Mouse (Mus musculus): ENCODE data around the gene Baiap2. TPM values are rescaled to one million over a fixed set of nuclear protein-coding genes. Genes with fewer than 3 reads are reported as not detected.

Gene Baiap2
- total RNA-seq, 2 experiments from 2014 or later, result 1.8 to 2.6 TPM

GRCm38 (mm10) chr11:120030145-120030901 lies 87.8 kb downstream of the Baiap2 start:
- DNase-seq, result no peak
- intact Hi-C loops (cut with DNase I), result loop anchor here (2.0 kb wide), 2 partner anchors 34 to 70 kb away; no protein-coding TSS in a partner anchor

DNA sequence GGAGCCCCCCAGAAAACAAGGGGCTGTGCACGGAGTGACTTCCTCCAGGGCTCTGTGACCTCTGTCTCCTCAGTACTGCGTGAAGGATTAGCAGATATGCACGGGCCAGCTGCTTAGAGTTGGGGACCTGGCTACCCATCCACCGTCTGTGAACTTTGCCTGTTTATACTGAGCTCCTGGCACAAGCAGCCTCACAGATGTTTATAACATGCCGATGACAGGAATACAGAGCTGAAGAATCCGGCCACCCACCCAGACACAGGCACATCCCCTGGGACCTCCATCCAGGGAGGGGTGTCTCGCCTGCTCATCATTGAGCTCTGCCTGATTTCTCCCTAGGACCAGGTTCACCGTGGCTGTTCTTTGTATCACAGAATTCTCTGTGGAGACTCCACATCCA lies 89.5 kb downstream of the Baiap2 start:
- intact Hi-C loops (cut with DNase I), result no loop called here
- DNase-seq, result no peak

DNA sequence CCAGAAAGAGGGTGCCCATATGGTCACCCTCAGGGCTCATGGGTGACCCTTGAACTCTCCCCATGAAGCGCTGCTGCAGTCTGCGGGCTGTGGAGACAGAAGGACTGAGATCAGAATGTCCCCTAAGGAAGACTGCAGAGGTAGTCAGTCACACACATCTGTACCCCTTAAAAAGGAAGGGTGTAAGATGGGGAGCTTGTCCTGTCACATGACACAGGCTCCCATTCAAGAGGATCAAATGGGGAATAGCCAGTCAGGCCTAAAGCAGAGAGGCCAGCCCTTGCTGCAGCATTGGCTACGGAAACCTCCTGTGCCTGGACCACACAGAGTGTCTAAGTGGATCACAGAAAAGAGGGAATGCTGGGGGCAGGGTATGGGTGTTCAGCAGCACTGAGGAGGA lies 90.9 kb downstream of the Baiap2 start:
- no peak for DNase-seq
- intact Hi-C loops (cut with DNase I), result no loop called here

DNA sequence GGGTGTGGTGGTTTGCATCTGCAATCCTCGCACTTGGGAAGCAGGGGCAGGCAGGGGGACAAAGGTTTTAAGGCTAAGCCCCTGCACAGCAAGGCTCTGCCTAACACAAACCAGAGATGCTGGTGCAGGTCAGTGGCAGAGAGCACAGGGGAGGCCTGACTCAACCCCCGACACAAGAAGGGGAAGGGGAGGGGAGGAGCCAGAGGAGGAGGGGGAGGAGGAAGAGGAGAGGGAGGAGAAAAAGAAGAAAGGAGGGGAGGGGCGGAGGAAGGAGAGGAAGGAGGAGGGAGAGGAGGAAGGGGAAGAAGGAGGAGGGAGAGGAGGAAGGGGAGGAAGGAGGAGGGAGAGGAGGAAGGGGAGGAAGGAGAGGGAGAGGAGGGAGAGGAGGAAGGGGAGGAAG lies 91.7 kb downstream of the Baiap2 start:
- intact Hi-C loops (cut with DNase I), result no loop called here
- no peak for DNase-seq

DNA sequence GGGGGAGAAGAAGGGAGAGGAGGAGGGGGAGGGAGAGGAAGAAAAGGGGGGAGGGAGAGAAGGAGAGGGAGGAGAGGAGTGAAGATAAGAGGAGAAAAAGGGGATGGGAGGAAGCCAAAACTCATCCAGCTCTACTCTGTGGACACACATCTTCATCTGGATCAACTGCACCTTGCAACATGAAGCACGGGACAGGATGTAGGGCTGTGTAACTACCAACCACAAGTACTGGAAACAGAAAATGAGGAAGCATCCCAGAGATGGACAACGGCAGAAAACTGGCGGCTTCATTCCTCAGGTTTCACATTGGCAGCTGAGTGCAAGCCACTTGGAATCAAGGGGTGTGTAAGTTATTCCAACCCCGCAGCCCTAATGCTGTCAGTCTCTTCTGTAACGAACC lies 92.2 kb downstream of the Baiap2 start:
- intact Hi-C loops (cut with DNase I), result no loop called here
- no peak for DNase-seq

GRCm38 (mm10) chr11:120039581-120039980 lies 97.0 kb downstream of the Baiap2 start:
- intact Hi-C loops (cut with DNase I), result no loop called here
- no peak for DNase-seq

- DNase-seq, result no peak
- intact Hi-C loops (cut with DNase I), result no loop called here
Observed at GRCm38 (mm10) chr11:120040440-120040839, 97.9 kb downstream of the Baiap2 start.

DNA sequence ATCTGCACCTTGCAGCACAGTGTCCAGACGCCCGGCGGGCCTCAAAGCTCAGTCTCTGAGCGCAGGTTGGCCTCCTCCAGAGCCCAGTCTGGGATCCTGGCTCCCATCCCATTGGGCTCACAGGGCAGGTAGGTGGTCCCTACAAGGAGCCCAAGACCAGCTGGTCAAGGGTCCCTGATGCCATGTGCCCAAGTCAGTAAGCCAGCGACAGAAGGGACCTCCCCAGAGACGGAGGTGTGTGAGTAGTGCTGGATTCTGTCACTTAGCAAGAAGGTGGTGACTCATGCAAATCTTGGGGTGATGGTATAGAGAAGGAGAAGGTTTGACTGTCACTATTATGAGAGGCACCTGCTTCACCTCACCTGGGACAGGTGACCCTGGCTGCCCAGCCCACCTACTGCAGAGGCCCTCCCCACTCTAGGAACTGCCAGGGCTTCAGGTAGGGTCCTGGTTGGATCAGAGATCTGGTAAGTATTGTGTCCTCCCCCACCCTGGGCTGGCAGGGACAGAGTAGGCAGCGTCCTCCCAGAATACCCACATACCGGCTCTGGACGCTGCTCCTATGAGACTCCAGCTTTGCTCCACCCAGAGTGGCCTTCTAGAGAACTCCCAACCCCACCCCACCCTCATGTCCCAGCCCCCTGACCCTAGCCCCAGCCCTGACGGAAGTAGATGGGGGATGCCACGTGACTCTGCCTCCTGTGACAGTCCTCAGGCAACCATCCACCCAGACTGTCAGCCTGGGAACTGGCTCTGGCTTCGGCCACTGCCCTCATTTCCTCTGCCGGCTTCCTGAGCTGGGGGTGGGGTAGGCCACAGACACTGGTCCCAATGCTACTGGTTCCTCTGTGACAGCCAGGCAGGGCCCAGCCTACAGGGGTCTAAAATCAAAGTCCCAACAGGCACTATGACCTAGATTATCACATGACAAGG lies 98.9 kb downstream of the Baiap2 start:
- DNase-seq, result peak; percentile 55 to 72

DNA sequence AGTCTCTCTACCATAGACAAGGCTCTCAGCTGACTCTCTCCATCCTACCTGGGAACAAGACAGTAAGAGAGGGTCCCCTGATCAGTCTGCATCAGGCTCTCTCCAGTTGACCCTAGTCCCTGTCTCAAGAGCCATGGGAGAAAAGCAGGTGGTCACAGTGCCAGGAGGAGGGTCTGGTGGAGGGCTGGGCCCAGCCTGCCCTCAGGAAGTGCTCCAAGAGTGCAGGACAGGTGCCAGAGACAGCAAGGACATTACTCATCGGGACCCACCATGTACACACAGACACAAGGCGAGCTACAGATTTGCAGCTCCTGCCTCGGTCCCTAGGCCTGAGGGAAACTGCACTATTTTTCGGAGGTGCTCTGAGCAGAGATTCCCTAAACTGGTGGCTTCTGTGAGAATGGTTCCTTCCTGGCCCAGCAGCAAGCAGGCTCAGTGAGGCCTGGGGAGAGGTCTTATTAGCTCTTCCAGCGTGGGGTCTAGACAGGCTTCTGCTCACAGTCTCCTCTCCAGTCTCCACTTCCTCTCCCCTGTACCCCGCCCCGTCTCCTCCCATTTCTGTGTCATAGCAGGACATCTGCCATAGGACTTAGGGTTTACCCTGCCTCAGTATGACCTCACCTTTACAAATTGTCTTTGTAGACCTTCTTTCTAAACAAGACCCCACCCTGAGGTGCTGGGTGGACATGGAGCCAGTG lies 99.7 kb downstream of the Baiap2 start:
- intact Hi-C loops (cut with DNase I), result no loop called here
- no peak for DNase-seq

More for the DNA sequence above, 98.9 kb downstream of the Baiap2 start:
- intact Hi-C loops (cut with DNase I), result no loop called here

DNA sequence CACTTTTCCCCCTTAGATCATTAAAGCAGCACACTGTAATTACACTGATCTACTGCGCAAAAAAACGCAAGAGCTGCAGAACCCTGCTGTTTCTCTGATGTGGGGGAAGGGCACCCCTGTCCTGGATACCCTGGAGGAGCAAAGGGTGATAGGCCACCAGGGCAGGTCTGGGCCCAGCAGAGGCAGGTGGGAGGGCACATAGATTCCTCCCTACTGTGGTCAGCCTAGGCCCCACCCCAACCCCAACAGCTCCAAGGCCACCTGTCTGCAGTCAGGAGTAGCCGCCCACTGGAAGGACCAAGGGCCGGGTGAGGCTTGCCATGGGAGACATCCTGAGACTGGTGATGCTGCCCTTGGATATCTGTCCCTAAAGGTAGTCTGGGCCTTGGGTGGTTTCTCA lies 102.8 kb downstream of the Baiap2 start:
- no peak for DNase-seq
- intact Hi-C loops (cut with DNase I), result no loop called here

DNA sequence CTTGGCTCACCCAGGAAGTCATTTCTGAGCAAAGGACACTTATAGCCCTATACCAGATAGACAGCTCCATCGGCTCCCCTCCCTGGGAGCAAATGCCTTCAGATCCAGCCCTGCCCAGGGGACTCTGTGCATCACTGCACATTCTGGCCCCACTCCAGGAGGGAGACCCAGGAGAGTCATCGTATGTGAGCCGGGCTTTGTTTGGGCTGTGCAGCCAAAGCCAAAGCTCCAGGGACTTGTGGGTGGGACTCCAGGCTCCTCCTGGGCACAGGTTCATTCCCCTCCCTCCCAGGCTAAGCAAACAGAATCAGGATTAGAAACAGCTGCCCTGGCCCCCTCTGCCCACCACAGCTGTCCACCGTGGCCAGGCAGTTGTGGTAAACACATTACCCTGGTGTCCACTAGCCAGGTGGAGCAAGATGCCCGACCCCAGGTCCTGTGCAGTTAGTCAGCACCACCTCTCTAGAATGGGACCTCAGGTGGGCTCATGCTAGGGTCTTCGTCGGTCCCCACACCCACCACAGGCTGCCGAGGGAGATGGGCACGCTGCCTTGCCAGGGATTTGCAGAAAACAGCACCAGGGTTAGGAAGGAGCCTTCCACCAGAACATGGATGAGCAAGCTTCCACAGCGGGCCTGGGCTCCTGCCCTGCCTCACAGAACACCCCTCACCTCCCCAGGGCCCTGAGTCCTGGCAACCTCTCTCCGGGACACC lies 103.4 kb downstream of the Baiap2 start:
- intact Hi-C loops (cut with DNase I), result no loop called here
- no peak for DNase-seq

DNA sequence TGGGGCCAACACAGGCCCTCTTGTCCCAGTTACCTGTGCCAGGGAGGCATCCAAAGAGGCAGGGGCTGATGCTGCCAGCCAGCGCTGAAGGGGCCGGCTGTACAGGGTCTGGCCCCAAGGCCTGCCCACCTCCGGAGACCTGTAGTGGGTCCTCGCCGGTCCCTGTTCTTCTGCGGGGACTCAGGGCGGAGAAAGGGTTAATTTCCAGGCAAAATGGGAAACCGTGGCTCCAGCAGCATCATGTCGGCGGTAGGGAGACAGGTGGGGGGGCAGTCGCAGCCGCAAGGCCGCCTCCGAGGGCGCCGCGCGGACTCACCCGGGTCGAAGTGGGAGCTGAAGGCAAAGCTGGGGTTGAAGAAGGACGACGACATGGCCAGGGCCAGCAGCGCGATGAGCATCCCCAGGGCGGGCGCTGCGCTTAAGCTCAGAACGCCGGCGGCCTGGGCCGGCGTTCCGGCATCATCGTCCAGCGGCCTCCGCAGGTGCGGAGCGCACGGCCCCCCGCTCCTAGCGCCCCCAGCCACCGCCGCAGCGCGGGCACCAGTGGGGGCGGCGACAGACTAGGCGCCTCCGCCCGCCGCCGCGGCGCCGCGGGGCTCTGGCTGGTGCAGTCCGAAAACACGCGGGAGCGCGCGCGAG lies 104.1 kb downstream of the Baiap2 start, which contains the start of gene Aatk:
Aatk (minus strand) TSS at position 615 of the 639 bp plus-strand sequence.
- no peak for DNase-seq
- intact Hi-C loops (cut with DNase I), result no loop called here

DNA sequence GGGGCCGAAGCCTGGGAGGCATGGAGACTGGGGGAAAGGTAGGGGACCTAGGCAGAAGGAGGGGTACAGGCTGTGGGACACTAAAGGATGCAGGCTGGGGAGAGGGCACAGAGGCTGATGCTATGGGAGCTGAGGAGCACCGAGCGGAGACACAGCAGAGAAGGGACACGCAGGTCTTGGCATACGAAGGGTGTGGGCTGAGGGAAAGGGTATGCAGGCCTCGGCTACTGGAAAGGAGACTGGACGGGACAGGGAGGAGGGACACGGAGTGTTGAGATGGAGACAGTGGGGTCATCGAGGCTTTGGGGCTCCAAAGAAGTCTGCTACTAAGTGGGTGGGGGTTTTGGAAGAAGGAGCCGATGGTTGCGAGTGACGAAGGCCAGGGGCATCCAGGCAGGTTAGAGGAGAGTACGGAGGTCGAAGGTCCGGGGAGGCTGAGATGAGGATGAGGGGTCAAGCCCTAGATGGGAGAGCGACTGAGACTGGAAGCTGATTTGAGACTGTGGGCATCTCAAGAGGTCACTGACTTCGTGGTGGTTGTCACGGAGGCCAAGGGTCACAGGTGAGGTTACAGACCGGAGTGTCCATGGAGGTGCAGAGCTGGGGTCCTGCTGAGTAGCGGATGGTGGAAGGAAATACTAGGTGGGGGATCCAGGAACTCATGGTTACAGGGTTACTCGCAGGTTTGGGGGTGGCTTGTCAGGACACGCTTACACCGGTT lies 105.1 kb downstream of the Baiap2 start:
- intact Hi-C loops (cut with DNase I), result no loop called here
- DNase-seq, result no peak

GRCm38 (mm10) chr11:120048252-120048556 lies 105.6 kb downstream of the Baiap2 start:
- intact Hi-C loops (cut with DNase I), result no loop called here
- no peak for DNase-seq

DNA sequence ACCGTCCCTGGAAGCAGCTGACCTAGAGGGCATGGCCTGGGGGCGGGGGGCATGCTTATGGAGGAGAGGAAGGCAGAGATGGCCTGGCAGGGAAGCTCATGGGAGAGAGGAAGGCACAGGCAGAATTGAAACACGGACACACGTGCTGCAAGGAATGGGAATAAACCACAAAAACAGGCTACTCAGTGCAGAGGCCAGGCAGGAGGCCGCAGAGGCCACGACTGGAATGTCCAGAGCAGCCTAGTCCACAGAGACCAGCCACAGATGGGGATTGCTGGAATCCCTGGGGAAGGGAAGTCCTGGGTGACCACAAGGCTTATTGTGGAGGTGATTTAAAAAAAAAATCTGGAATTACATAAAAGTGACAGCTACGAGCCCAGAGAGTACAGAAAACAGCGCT lies 106.5 kb downstream of the Baiap2 start:
- no peak for DNase-seq
- intact Hi-C loops (cut with DNase I), result no loop called here

- intact Hi-C loops (cut with DNase I), result no loop called here
- DNase-seq, result no peak
Observed at GRCm38 (mm10) chr11:120051124-120051811, 108.7 kb downstream of the Baiap2 start.

GRCm38 (mm10) chr11:120052274-120052673 lies 109.7 kb downstream of the Baiap2 start:
- DNase-seq, result no peak
- intact Hi-C loops (cut with DNase I), result no loop called here

DNA sequence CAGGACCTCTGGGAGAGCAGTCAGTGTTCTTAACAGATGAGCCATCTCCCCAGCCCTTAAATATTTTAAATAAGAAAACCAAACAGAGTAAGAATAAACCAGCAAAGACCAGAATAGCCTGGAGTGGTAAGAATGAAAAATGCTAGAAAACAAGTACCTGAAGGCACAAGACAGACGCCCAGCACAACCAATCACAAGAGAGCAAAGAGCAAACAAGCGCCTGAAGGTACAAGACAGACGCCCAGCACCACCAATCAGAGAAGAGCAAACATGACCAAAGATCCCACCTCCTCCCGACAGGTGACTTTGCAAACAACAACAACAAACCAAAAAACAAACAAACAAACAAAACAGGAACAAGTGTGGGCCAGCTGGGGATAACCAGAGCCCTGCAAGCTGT lies 111.3 kb downstream of the Baiap2 start:
- no peak for DNase-seq
- intact Hi-C loops (cut with DNase I), result no loop called here
